Comparison of ENCODE assay signal across 1 mouse cellular context in genomic region chr7:81058712-81059154, GRCm38 (mm10).
TF ChIP-seq lines count a peak whose summit lies in the region.

No protein-coding gene starts in this region.

TF ChIP-seq in MEL, 35 proteins besides CTCF, POLR2A, EP300 and RAD21:
- peak; percentile 55 for TF ChIP-seq USF1 (IDR thresholded peaks at IDR 0.05; ENCODE audit: low read depth, low read length)
- TF ChIP-seq E2F4 (IDR thresholded peaks at IDR 0.05; ENCODE audit: borderline replicate concordance, low read depth, low read length) = no peak
- TF ChIP-seq RCOR1 (IDR thresholded peaks at IDR 0.05; ENCODE audit: low read depth, low read length) = no peak
- no peak for TF ChIP-seq NRF1 (IDR thresholded peaks at IDR 0.05; ENCODE audit: insufficient read depth, low read depth, low read length, poor library complexity, severe bottlenecking)
- TF ChIP-seq TBP (IDR thresholded peaks at IDR 0.05; ENCODE audit: low read depth, low read length) = no peak
- peak; percentile 53; the same call in 1 of the 2 replicates for TF ChIP-seq JUND (IDR thresholded peaks at IDR 0.05; ENCODE audit: low read depth, low read length)
- no peak for TF ChIP-seq MAX (IDR thresholded peaks at IDR 0.05; ENCODE audit: low read length)
